Mouse (Mus musculus) cerebellum, adult 2 months (tissue): ENCODE measurements around the gene Adam1b. TPM values are rescaled to one million over a fixed set of nuclear protein-coding genes. Genes with fewer than 3 reads are reported as not detected.

Experiments
- DNase-seq, 2 experiments: peaks; one replicate each; pipeline ENCODE4 v3.0.0; 2021
- H3K27ac ChIP-seq: fragments of 200-500 bp; 2 replicates; pipeline ENCODE4 v1.5.1; 2012; ENCODE audit warnings: low read length, control low read depth, inconsistent platforms; ENCODE audit not compliant: insufficient read depth
- H3K27me3 ChIP-seq: fragments of 200-500 bp; 2 replicates; pipeline ENCODE4 v1.6.1; 2012; ENCODE audit warnings: inconsistent platforms, mild to moderate bottlenecking, low read length, moderate library complexity; ENCODE audit not compliant: control insufficient read depth, insufficient read depth
- H3K4me1 ChIP-seq: fragments of 200-500 bp; 2 replicates; pipeline ENCODE4 v1.6.1; 2011; ENCODE audit warnings: low read length; ENCODE audit not compliant: control insufficient read depth, insufficient read depth
- H3K4me3 ChIP-seq: fragments of 200-500 bp; replicated peaks from 2 replicates; pipeline ENCODE3; 2011; ENCODE audit warnings: mild to moderate bottlenecking, low read depth, low read length, control low read depth; ENCODE audit not compliant: insufficient read depth
- CTCF ChIP-seq: fragments of 200-500 bp; IDR thresholded peaks from 2 replicates; pipeline ENCODE4 v1.5.1; 2011; ENCODE audit warnings: low read depth, mild to moderate bottlenecking, control low read depth, low read length, moderate library complexity, borderline replicate concordance; ENCODE audit not compliant: insufficient read depth
- POLR2A ChIP-seq: fragments of 200-500 bp; IDR thresholded peaks from 2 replicates; pipeline ENCODE4 v1.6.1; 2011; ENCODE audit warnings: low read length, control low read depth, borderline replicate concordance; ENCODE audit not compliant: insufficient read depth
- WGBS: fragments of 180-500 bp; shearing (Covaris S2); methylation state at CpG from one replicate; pipeline ENCODE4 v1.1.7; 2018; 5-methylcytosine and 5-hydroxymethylcytosine counted together
- polyA plus RNA-seq: library from polyadenylated mRNA; depleted of rRNA; stranded (reverse); fragments of >200 nt; gene quantifications from 2 replicates; pipeline ENCODE4 v1.2.3, GENCODE M21; 2012

Adam1b gene
- polyA plus RNA-seq, 1 experiment: not detected

GRCm38 (mm10) chr5:121474610-121475009, 28.6 kb downstream of the Adam1b start:
- WGBS: 84% methylated on average over 7 of the region's 7 CpGs
- TF ChIP-seq CTCF (no peak), POLR2A (no peak)
- Histone ChIP-seq H3K27ac (no peak overlapping the region), H3K27me3 (no peaks in the 10 kb centered on the region), H3K4me3 (no peak overlapping the region), H3K4me1 (no peaks in the 10 kb centered on the region)
- no peak for DNase-seq

DNA sequence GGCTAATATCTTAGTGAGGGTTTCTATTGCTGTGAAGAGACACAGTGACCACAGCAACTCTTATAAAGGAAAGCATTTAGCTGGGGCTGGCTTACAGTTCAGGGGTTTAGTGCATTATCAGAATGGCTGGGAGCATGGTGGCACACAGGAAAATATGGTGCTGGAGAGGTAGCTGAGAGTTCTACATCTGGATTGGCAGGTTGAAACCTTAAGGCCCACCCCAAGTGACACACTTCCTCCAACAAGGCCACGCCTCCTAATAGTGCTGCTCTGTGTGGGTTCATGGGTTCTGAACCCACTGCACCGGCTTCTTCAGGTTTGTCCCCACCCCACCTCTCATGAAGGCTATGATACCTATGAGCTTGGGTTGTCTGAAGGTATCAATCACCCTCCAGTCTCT, 30.8 kb downstream of the Adam1b start:
- Histone ChIP-seq H3K27ac (no peak overlapping the region), H3K27me3 (no peaks in the 10 kb centered on the region), H3K4me1 (no peaks in the 10 kb centered on the region), H3K4me3 (no peak overlapping the region)
- WGBS: 89% methylated on average over 2 of the region's 2 CpGs
- TF ChIP-seq POLR2A (no peak), CTCF (no peak)
- DNase-seq: no peak

DNA sequence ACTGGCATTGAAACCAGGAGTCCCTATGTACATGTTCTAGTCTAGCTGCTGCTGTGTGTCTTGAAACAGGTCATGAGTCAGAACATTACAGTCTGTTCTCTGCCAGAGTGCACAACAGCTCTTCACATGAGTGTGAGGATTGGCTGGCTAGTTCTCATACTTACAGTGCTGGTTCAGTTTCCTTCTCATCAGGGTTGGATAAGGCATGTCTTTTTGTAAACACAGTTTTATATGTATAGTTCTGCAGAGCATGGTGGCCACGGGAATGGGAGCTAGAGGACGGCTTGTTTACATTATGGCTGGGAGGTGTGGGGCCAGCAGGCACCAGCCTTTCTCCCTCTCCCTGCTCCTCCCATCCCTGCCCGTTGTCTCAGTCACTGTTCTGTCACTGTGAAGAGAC, 33.7 kb downstream of the Adam1b start:
- WGBS: 54% methylated on average over 3 of the region's 3 CpGs
- H3K4me3 ChIP-seq: no peak overlapping the region
- no peak for DNase-seq
- no peaks in the 10 kb centered on the region for H3K27me3 ChIP-seq
- no peak overlapping the region for H3K27ac ChIP-seq
- TF ChIP-seq CTCF (no peak), POLR2A (no peak)
- no peaks in the 10 kb centered on the region for H3K4me1 ChIP-seq

GRCm38 (mm10) chr5:121463601-121464250, 39.5 kb downstream of the Adam1b start:
- no peak overlapping the region for H3K27ac ChIP-seq
- 75% methylated on average over 5 of the region's 5 CpGs for WGBS

DNA sequence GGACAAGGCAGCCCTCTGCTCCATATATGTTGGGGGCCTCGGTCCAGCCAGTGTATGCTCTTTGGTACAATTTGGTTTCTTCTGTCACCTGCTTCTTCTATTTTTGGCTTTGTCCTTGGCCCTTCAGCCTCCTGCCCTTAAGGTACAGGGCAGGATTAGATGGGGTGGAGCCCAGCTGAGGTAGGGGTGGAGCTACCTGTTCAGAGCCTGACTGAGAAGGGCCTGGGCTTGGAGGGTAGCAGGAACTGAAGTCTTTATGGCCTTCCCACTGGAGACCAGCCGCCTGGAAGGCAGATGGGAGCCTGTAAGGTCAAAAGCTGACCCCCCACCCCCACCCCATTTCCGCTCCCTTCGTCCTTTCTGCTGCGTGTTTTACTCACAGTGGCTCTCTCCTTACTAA, 40.3 kb downstream of the Adam1b start:
- Histone ChIP-seq H3K27me3 (no peaks in the 10 kb centered on the region), H3K27ac (no peak overlapping the region), H3K4me1 (no peaks in the 10 kb centered on the region), H3K4me3 (no peak overlapping the region)
- 72% methylated on average over 5 of the region's 5 CpGs for WGBS
- DNase-seq: no peak
- TF ChIP-seq CTCF (no peak), POLR2A (no peak)

More at GRCm38 (mm10) chr5:121463601-121464250, 39.5 kb downstream of the Adam1b start:
- H3K4me1 ChIP-seq: no peaks in the 10 kb centered on the region
- no peak overlapping the region for H3K4me3 ChIP-seq
- TF ChIP-seq CTCF (no peak), POLR2A (no peak)
- DNase-seq: no peak
- H3K27me3 ChIP-seq: no peaks in the 10 kb centered on the region

DNA sequence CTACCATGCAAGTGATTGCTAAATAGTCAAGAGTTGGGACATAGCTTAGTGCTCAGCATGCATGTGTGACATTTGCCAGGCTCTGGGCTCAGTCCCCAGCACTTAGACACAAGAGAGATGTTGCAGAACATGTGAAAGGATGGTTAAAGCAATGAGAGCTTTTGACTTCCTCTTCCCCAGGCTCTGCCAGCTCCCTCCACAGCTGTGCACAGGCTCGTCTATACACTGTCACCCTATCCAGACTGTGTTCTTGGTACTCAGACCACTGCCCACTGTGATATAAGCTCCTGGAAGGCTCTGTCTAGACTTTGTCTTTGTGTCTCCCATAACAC, 41.1 kb downstream of the Adam1b start:
- H3K4me1 ChIP-seq: no peaks in the 10 kb centered on the region
- no peak for DNase-seq
- no peak overlapping the region for H3K4me3 ChIP-seq
- H3K27ac ChIP-seq: no peak overlapping the region
- TF ChIP-seq POLR2A (no peak), CTCF (no peak)
- 31% methylated on average over 1 of the region's 1 CpGs for WGBS
- no peaks in the 10 kb centered on the region for H3K27me3 ChIP-seq

DNA sequence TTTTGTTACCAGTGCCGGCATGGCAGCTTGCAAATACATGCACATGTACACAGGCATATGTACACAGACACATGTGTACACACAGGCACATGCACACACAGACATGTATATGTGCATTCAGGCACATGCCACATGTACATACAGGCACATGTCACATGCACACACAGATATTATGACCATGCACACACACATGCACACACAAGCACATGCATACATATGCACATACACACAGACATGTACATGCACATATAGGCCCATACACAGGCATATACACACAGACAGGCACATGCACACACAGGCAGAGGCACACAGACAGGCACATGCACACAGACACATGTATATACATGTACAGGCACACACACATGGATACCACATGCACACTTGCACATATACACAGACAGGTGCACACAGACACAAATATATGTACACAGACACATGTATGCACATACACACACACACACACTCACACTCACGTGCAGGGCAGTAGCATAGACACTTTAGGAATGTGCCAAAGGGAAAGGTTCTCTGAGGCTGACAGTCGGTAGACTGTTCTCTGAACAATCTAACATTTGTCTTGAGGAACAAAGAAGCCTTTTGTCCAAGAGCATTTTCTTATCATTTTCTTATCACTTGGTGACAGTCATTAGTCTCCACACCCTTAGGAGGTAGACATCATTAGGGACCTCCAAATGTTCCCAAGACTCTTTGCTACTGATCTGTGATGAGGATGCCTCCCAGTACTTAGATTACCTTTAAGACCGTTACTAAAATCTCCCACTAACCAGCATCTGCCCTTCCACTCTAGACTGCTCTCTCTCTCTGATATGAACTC, 41.7 kb downstream of the Adam1b start:
- Histone ChIP-seq H3K27ac (no peak overlapping the region), H3K4me1 (no peaks in the 10 kb centered on the region), H3K4me3 (no peak overlapping the region), H3K27me3 (no peaks in the 10 kb centered on the region)
- TF ChIP-seq POLR2A (no peak), CTCF (no peak)
- 65% methylated on average over 4 of the region's 4 CpGs for WGBS
- DNase-seq: no peak
